Mouse (Mus musculus): ENCODE measurements around the gene Capn10. TPM values are rescaled to one million over a fixed set of nuclear protein-coding genes. Genes with fewer than 3 reads are reported as not detected.

Gene Capn10
- total and polyA plus RNA-seq, 2 experiments = 21.9 to 40.5 TPM

DNA sequence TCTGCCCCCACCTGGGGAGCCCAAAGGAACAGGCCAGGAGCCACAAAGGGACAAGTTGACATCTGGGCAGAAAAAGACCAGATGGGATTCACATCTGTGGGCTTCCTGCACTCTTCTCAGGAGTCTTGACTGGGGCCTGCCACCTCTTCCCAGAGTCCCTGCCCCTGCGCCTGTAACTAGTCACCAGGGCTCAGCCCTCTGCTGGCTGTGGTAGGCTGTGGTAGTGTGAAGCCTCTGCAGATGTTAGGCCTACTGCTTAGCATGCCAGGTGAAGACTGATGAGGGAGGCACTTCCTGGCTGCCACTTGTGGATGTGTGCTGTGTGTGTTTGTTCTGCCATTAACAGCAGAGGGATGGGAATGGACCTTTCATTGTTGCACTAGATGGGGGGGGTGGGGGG is 21.9 kb upstream of the Capn10 start:
- H3K9ac ChIP-seq (ENCODE audit: low read depth, low read length) = peak overlapping the region; percentile 5
- H3K27ac ChIP-seq (replicated peaks; ENCODE audit: insufficient read depth, low read depth, low read length) = no peak overlapping the region
- peaks cover 21% of the 10 kb centered on the region; the same call in 1 of the 2 replicates for H3K79me2 ChIP-seq (ENCODE audit: control insufficient read depth, insufficient read depth, low read length)
- TF ChIP-seq CTCF (IDR thresholded peaks at IDR 0.05; ENCODE audit: low read depth, low read length) = no peak
- TF ChIP-seq POLR2A (IDR thresholded peaks at IDR 0.05; ENCODE audit: extremely low read depth, insufficient read depth, low read length) = no peak
- no peaks in the 10 kb centered on the region for H3K27me3 ChIP-seq (ENCODE audit: control insufficient read depth, insufficient read depth, low read length)
- 0 out of 2 replicates have a peak overlapping the region, but pooled peaks have one; percentile 79 for H3K4me3 ChIP-seq (ENCODE audit: insufficient read depth, low read depth, low read length)
- 67% methylated on average over 1 of the region's 1 CpGs for WGBS
- DNase-seq (ENCODE audit: extremely low read depth, low read depth, low spot score) = no peak
- H3K36me3 ChIP-seq (ENCODE audit: control insufficient read depth, insufficient read depth, low read length) = peaks cover 8% of the 10 kb centered on the region
- peaks cover 19% of the 10 kb centered on the region for H3K4me1 ChIP-seq (ENCODE audit: control insufficient read depth, insufficient read depth, low read length)

DNA sequence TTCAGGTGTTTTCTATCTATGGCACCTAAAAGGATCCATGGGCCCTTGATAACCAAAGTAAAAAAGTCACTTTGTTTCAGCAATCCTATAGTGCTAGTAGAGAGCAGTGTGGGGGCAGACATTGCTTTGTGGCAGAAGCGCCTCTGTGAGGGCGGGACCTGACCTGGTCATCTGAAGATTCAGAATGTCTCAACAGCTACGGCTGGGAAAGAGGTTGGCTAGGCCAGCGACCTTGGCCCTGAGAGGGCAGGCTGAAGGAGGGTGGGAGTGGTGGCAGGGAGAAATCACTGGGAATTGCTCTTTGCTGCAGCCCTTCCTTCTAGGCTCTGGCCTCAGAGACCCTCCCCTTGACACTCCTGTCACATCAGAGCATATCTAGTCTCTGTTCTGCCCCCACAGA is 19.9 kb upstream of the Capn10 start:
- TF ChIP-seq POLR2A (IDR thresholded peaks at IDR 0.05; ENCODE audit: extremely low read depth, insufficient read depth, low read length) (no peak), CTCF (IDR thresholded peaks at IDR 0.05; ENCODE audit: low read depth, low read length) (no peak)
- Histone ChIP-seq H3K27ac (replicated peaks; ENCODE audit: insufficient read depth, low read depth, low read length) (no peak overlapping the region), H3K4me1 (ENCODE audit: control insufficient read depth, insufficient read depth, low read length) (peaks cover 14% of the 10 kb centered on the region), H3K79me2 (ENCODE audit: control insufficient read depth, insufficient read depth, low read length) (peaks cover 21% of the 10 kb centered on the region; the same call in 1 of the 2 replicates), H3K9ac (ENCODE audit: low read depth, low read length) (no peak overlapping the region), H3K36me3 (ENCODE audit: control insufficient read depth, insufficient read depth, low read length) (peaks cover 14% of the 10 kb centered on the region), H3K4me3 (ENCODE audit: insufficient read depth, low read depth, low read length) (no peak overlapping the region), H3K27me3 (ENCODE audit: control insufficient read depth, insufficient read depth, low read length) (no peaks in the 10 kb centered on the region)
- no peak for DNase-seq (ENCODE audit: extremely low read depth, low read depth, low spot score)
- WGBS = 58% methylated on average over 4 of the region's 4 CpGs

DNA sequence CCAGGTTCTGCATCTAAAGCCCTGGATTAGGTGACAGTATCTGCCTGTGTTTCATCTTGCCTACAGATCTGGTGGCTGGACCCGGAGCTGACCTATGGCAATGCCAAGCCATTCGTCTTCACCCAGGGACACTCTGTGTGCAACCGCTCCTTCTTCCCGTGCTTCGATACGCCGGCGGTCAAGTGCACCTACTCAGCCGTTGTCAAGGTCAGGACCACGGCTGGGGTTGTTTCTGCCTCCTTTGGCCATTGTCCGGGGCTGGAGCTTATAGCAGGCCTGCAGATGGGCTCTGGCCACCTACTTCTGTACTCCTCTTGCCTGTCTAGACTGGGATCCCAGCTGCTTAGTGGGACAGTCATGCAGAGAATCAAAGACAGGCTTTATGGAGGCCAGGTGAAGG is 19.2 kb upstream of the Capn10 start:
- H3K4me3 ChIP-seq (ENCODE audit: insufficient read depth, low read depth, low read length) = no peak overlapping the region
- no peak overlapping the region for H3K9ac ChIP-seq (ENCODE audit: low read depth, low read length)
- no peaks in the 10 kb centered on the region for H3K27me3 ChIP-seq (ENCODE audit: control insufficient read depth, insufficient read depth, low read length)
- no peak for DNase-seq (ENCODE audit: extremely low read depth, low read depth, low spot score)
- H3K79me2 ChIP-seq (ENCODE audit: control insufficient read depth, insufficient read depth, low read length) = peaks cover 21% of the 10 kb centered on the region; the same call in 1 of the 2 replicates
- peaks cover 14% of the 10 kb centered on the region for H3K36me3 ChIP-seq (ENCODE audit: control insufficient read depth, insufficient read depth, low read length)
- TF ChIP-seq POLR2A (IDR thresholded peaks at IDR 0.05; ENCODE audit: extremely low read depth, insufficient read depth, low read length) = no peak
- no peak for TF ChIP-seq CTCF (IDR thresholded peaks at IDR 0.05; ENCODE audit: low read depth, low read length)
- H3K4me1 ChIP-seq (ENCODE audit: control insufficient read depth, insufficient read depth, low read length) = peaks cover 9% of the 10 kb centered on the region
- WGBS = 96% methylated on average over 11 of the region's 11 CpGs
- no peak overlapping the region for H3K27ac ChIP-seq (replicated peaks; ENCODE audit: insufficient read depth, low read depth, low read length)

- Histone ChIP-seq H3K36me3 (ENCODE audit: control insufficient read depth, insufficient read depth, low read length) (peaks cover 14% of the 10 kb centered on the region), H3K27ac (replicated peaks; ENCODE audit: insufficient read depth, low read depth, low read length) (no peak overlapping the region), H3K4me3 (ENCODE audit: insufficient read depth, low read depth, low read length) (no peak overlapping the region), H3K27me3 (ENCODE audit: control insufficient read depth, insufficient read depth, low read length) (no peaks in the 10 kb centered on the region), H3K4me1 (ENCODE audit: control insufficient read depth, insufficient read depth, low read length) (peaks cover 7% of the 10 kb centered on the region), H3K9ac (ENCODE audit: low read depth, low read length) (no peak overlapping the region), H3K79me2 (ENCODE audit: control insufficient read depth, insufficient read depth, low read length) (peaks cover 13% of the 10 kb centered on the region; the same call in 1 of the 2 replicates)
- 98% methylated on average over 9 of the region's 9 CpGs for WGBS
- no peak for DNase-seq (ENCODE audit: extremely low read depth, low read depth, low spot score)
- TF ChIP-seq CTCF (IDR thresholded peaks at IDR 0.05; ENCODE audit: low read depth, low read length) = no peak
- TF ChIP-seq POLR2A (IDR thresholded peaks at IDR 0.05; ENCODE audit: extremely low read depth, insufficient read depth, low read length) = no peak
These were observed 17.5 kb upstream of the Capn10 start for GRCm38 (mm10) chr1:92916725-92917124.

DNA sequence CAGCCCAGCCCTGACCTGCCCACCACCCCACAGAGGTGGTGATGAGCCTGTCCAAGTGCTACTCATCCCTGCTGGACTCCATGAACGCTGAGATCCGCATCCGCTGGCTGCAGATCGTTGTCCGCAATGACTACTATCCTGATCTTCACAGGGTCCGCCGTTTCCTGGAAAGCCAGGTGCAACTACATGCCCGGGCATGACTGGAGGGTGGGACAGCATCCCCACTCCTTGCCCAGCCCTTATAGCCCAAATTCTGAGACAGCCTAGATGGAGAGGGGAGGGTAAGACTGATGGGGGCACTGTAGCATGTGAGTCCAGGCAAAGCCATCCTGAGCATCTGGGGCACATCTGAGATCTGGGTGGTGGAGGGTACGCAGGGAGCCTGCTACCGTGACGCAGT is 15.0 kb upstream of the Capn10 start:
- H3K27ac ChIP-seq (replicated peaks; ENCODE audit: insufficient read depth, low read depth, low read length) = no peak overlapping the region
- H3K79me2 ChIP-seq (ENCODE audit: control insufficient read depth, insufficient read depth, low read length) = no peaks in the 10 kb centered on the region
- no peak for TF ChIP-seq POLR2A (IDR thresholded peaks at IDR 0.05; ENCODE audit: extremely low read depth, insufficient read depth, low read length)
- no peak for TF ChIP-seq CTCF (IDR thresholded peaks at IDR 0.05; ENCODE audit: low read depth, low read length)
- H3K36me3 ChIP-seq (ENCODE audit: control insufficient read depth, insufficient read depth, low read length) = peaks cover 14% of the 10 kb centered on the region
- H3K27me3 ChIP-seq (ENCODE audit: control insufficient read depth, insufficient read depth, low read length) = no peaks in the 10 kb centered on the region
- no peak overlapping the region for H3K4me3 ChIP-seq (ENCODE audit: insufficient read depth, low read depth, low read length)
- WGBS = 96% methylated on average over 11 of the region's 11 CpGs
- H3K4me1 ChIP-seq (ENCODE audit: control insufficient read depth, insufficient read depth, low read length) = no peaks in the 10 kb centered on the region
- H3K9ac ChIP-seq (ENCODE audit: low read depth, low read length) = no peak overlapping the region
- no peak for DNase-seq (ENCODE audit: extremely low read depth, low read depth, low spot score)

- Histone ChIP-seq H3K4me1 (ENCODE audit: control insufficient read depth, insufficient read depth, low read length) (no peaks in the 10 kb centered on the region), H3K27ac (replicated peaks; ENCODE audit: insufficient read depth, low read depth, low read length) (no peak overlapping the region), H3K27me3 (ENCODE audit: control insufficient read depth, insufficient read depth, low read length) (no peaks in the 10 kb centered on the region), H3K9ac (ENCODE audit: low read depth, low read length) (no peak overlapping the region), H3K79me2 (ENCODE audit: control insufficient read depth, insufficient read depth, low read length) (no peaks in the 10 kb centered on the region), H3K36me3 (ENCODE audit: control insufficient read depth, insufficient read depth, low read length) (peaks cover 14% of the 10 kb centered on the region), H3K4me3 (ENCODE audit: insufficient read depth, low read depth, low read length) (no peak overlapping the region)
- WGBS = 75% methylated on average over 12 of the region's 12 CpGs
- TF ChIP-seq POLR2A (IDR thresholded peaks at IDR 0.05; ENCODE audit: extremely low read depth, insufficient read depth, low read length) = no peak
- no peak for TF ChIP-seq CTCF (IDR thresholded peaks at IDR 0.05; ENCODE audit: low read depth, low read length)
- DNase-seq (ENCODE audit: extremely low read depth, low read depth, low spot score) = no peak
These were observed 14.4 kb upstream of the Capn10 start for GRCm38 (mm10) chr1:92919775-92920174.

All from liver, adult 2 months (tissue).